Mouse (Mus musculus): Measurements from ENCODE around the gene Setmar.

- TF ChIP-seq CTCF (conservative IDR thresholded peaks at IDR 0.05; ENCODE audit: insufficient read depth, insufficient read length, low read depth, low read length) (no peak), POLR2A (IDR thresholded peaks at IDR 0.05; ENCODE audit: low read depth, low read length) (no peak)
These were observed 27.8 kb downstream of the Setmar start for GRCm38 (mm10) chr6:108092646-108093045.

Data from kidney, adult 2 months (tissue).